Mouse (Mus musculus): Measurements from ENCODE around the gene Chml.

- no peak for TF ChIP-seq GATA1 (IDR thresholded peaks at IDR 0.05; ENCODE audit: low read depth, low read length)
- no peak for TF ChIP-seq EP300 (IDR thresholded peaks at IDR 0.05; ENCODE audit: low read depth in 1 of 2, low read length in 2 of 2)
- no peak for TF ChIP-seq POLR2AphosphoS5 (IDR thresholded peaks at IDR 0.05; ENCODE audit: borderline replicate concordance, low read depth, low read length)
- TF ChIP-seq POLR2A (IDR thresholded peaks at IDR 0.05; ENCODE audit: control insufficient read depth in 1 of 2, insufficient read depth in 1 of 2, low read depth in 1 of 2, low read length in 2 of 2, poor library complexity in 1 of 2): no peak
- TF ChIP-seq TAL1 (IDR thresholded peaks at IDR 0.05; ENCODE audit: low read length): no peak
- no peak for TF ChIP-seq CTCF (IDR thresholded peaks at IDR 0.05 in 2 of 3, conservative IDR thresholded peaks at IDR 0.05 in 1 of 3; ENCODE audit: control insufficient read depth in 1 of 3, insufficient read depth in 1 of 3, low read depth in 2 of 3, low read length in 3 of 3, poor library complexity in 1 of 3, severe bottlenecking in 1 of 3)
These were observed 794 bp upstream of the Chml start for GRCm38 (mm10) chr1:175693429-175693960.
